Mouse (Mus musculus): ENCODE data around the gene Naa30. TPM values are rescaled to one million over a fixed set of nuclear protein-coding genes. Genes with fewer than 3 reads are reported as not detected.
"Not testable (repeated sequence)": the region's sequence is repeated elsewhere in the genome, so short reads cannot be mapped to it uniquely, and the experiment has no call there.

The Naa30 gene
- total RNA-seq, 2 experiments from 2014 or later, result 17.1 to 21.4 TPM

- DNase-seq, result no peak
- intact Hi-C loops (cut with DNase I; ENCODE audit: low total_unique reads), result no loop called here
Measured at GRCm38 (mm10) chr14:49218677-49219076, 46.7 kb downstream of the Naa30 start.

GRCm38 (mm10) chr14:49219466-49220022 lies 47.5 kb downstream of the Naa30 start:
- DNase-seq; intact Hi-C loops (cut with DNase I; ENCODE audit: low total_unique reads): not testable (repeated sequence)

DNA sequence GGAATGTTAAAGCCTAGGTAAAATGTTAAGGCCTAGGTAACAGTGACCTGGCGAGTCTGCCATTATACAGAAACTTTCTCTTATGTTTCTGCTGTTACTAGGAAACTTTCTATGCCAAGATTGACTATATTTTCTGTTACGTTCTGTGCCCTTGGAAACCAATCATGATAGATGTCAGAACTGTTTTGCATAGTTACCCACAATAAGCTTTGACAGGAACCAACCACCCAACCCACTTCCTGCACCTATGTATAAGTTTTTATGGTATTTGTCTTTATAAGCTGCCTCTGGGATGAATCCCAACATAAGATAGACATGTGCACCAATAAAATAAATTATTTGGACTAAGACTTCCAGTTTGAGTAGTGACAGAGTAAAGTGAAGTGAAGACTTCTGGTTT lies 49.7 kb downstream of the Naa30 start:
- intact Hi-C loops (cut with DNase I; ENCODE audit: low total_unique reads), result no loop called here
- DNase-seq, result no peak

GRCm38 (mm10) chr14:49226471-49226870 lies 54.4 kb downstream of the Naa30 start:
- no peak for DNase-seq
- intact Hi-C loops (cut with DNase I; ENCODE audit: low total_unique reads), result no loop called here

DNA sequence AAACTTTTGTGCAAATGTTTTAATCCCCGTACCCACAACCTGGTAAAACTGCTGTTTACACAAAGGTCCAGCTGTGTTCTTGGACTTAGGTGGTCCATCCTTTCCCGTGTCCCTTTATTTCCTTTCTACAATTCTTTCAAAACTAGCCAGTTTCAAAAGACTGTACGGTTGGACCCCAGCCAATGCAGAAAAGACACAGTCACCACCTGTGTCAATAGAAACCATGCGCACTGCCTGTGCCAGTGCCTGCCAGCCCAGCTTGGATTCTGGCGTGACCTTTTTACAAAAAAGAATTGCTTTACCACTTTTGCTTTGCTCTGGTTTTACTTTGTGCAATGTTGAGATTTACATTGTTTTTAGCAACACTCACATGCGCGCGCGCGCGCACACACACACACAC lies 55.0 kb downstream of the Naa30 start:
- no peak for DNase-seq
- intact Hi-C loops (cut with DNase I; ENCODE audit: low total_unique reads), result no loop called here

DNA sequence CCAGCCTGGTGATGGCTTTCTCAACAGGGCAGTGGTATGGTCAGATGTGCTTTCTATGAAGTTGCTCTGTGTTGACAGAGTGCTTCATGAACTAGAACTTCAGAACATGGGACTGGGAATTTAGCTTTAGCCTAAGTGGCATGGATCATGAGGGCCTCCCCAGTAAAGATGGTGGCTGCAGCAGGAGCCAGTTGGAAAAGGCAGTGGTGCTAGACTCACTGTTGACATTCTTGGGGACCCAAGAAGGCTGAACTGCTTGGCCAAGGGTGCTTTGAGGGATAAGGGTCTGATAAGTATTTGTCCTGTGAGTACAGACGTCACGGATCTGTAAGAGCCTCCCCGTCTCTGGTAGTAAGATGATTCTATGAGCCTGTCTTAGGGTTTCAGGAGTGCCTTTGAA lies 59.8 kb downstream of the Naa30 start:
- intact Hi-C loops (cut with DNase I; ENCODE audit: low total_unique reads), result loop anchor here (10.0 kb wide), 1 partner anchor 503 kb away; no protein-coding TSS in a partner anchor
- no peak for DNase-seq

GRCm38 (mm10) chr14:49234788-49235515 lies 62.9 kb downstream of the Naa30 start:
- intact Hi-C loops (cut with DNase I; ENCODE audit: low total_unique reads), result loop anchor here (10.0 kb wide), 1 partner anchor 500 kb away; no protein-coding TSS in a partner anchor
- DNase-seq, result no peak

- DNase-seq, result peak; percentile 30
- intact Hi-C loops (cut with DNase I; ENCODE audit: low total_unique reads), result loop anchor here (10.0 kb wide), 1 partner anchor 497 kb away; no protein-coding TSS in a partner anchor
Measured at GRCm38 (mm10) chr14:49238206-49238605, 66.2 kb downstream of the Naa30 start.

Other genes with a start within 250 kb of the Naa30 start
- gene Ap5m1, start 106.1 kb upstream of the Naa30 start, total RNA-seq (2021), result 1 to 10 TPM; 8.3 to 8.5 TPM
- 10 to 100 TPM; 16.2 to 20.6 TPM for gene Exoc5, start 105.6 kb upstream of the Naa30 start, total RNA-seq (2021)
- gene ccdc198, start 73.2 kb downstream of the Naa30 start, total RNA-seq (2021), result not detected

Data from gastrocnemius, postnatal 14 days (tissue).